Mouse (Mus musculus) forebrain, embryonic 16.5 days (tissue): ENCODE results near the gene Pde6b. TPM values are rescaled to one million over a fixed set of nuclear protein-coding genes. Genes with fewer than 3 reads are reported as not detected.

Experiments used
- ATAC-seq: fragments of 200-750 bp; cut with Nextera tagmentation; 2 replicates; pipeline ENCODE4 v1.8.0; 2017; ENCODE audit warnings: mild to moderate bottlenecking, moderate library complexity
- H3K27ac ChIP-seq: fragments of 300-500 bp; sonication (generic); 2 replicates; pipeline ENCODE4 v1.5.1; 2014; ENCODE audit warnings: low read length, control low read depth
- H3K27me3 ChIP-seq: fragments of 300-500 bp; sonication (generic); replicated peaks from 2 replicates; pipeline ENCODE4 v1.6.1; 2014; ENCODE audit warnings: low read length; ENCODE audit not compliant: control insufficient read depth, insufficient read depth
- H3K36me3 ChIP-seq: fragments of 300-500 bp; sonication (generic); 2 replicates; pipeline ENCODE4 v1.6.1; 2014; ENCODE audit not compliant: control insufficient read depth, insufficient read depth
- H3K4me1 ChIP-seq: fragments of 300-500 bp; sonication (generic); replicated peaks from 2 replicates; pipeline ENCODE4 v1.6.1; 2014; ENCODE audit warnings: low read length; ENCODE audit not compliant: control insufficient read depth, insufficient read depth
- H3K4me2 ChIP-seq: fragments of 300-500 bp; sonication (generic); 2 replicates; pipeline ENCODE4 v1.6.1; 2014; ENCODE audit warnings: mild to moderate bottlenecking, low read length, control low read depth
- H3K4me3 ChIP-seq: fragments of 300-500 bp; sonication (generic); replicated peaks from 2 replicates; pipeline ENCODE4 v1.5.1; 2014; ENCODE audit warnings: mild to moderate bottlenecking, low read length, control low read depth
- H3K9ac ChIP-seq: fragments of 300-500 bp; sonication (generic); replicated peaks from 2 replicates; pipeline ENCODE4 v1.6.1; 2014; ENCODE audit warnings: low read depth, low read length, control low read depth
- H3K9me3 ChIP-seq: fragments of 300-500 bp; sonication (generic); 2 replicates; pipeline ENCODE4 v1.6.1; 2016; ENCODE audit warnings: low read length; ENCODE audit not compliant: control insufficient read depth
- WGBS: fragments of 180-500 bp; shearing (Covaris S2); extraction: QIAGEN DNeasy Blood & Tissue Kit; methylation state at CpG from one replicate; pipeline ENCODE4 v1.1.7; 2014; 5-methylcytosine and 5-hydroxymethylcytosine counted together
- polyA plus RNA-seq: library from polyadenylated mRNA; unstranded; fragments of >200 nt; fragmentation: Nextera tagmentation; extraction: Ambion mirVana; gene quantifications from 2 replicates; pipeline ENCODE4 v1.2.1, GENCODE M21; 2015

Gene Pde6b
- polyA plus RNA-seq, 1 experiment from 2014 or later, result not detected

DNA sequence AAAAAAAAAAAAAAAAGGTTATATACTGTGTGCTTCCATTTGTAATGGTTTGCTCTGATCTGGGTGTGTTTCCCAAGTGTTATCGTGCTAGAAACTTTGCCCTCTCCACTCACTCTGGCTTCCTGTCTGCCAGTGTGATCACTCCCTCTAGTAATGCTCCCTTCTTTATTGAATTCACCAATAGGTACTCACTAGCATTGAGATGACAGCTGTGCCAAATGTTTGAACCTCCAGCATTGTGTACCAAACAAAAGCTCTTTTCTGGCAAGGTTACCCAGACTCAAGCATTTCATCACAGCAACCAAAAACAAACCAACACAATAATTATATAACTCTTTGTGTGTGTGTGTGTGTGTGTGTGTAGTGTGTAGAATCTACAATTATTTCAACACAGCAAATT lies 63.4 kb downstream of the Pde6b start:
- H3K27ac ChIP-seq, result no peak overlapping the region
- H3K4me2 ChIP-seq, result no peak overlapping the region
- no peak overlapping the region for H3K4me3 ChIP-seq
- no peak overlapping the region for H3K9ac ChIP-seq
- H3K36me3 ChIP-seq, result no peaks in the 10 kb centered on the region
- H3K9me3 ChIP-seq, result no peaks in the 10 kb centered on the region
- peaks cover 11% of the 10 kb centered on the region for H3K27me3 ChIP-seq
- no peaks in the 10 kb centered on the region; the same call in 1 of the 2 replicates for H3K4me1 ChIP-seq
- 88% methylated on average over 1 of the region's 1 CpGs for WGBS
- ATAC-seq, result no peak

GRCm38 (mm10) chr5:108452422-108452821 lies 64.2 kb downstream of the Pde6b start:
- WGBS, result 97% methylated on average over 1 of the region's 1 CpGs
- no peak overlapping the region for H3K9ac ChIP-seq
- H3K4me2 ChIP-seq, result no peak overlapping the region
- no peak overlapping the region for H3K27ac ChIP-seq
- no peaks in the 10 kb centered on the region for H3K36me3 ChIP-seq
- no peaks in the 10 kb centered on the region; the same call in 1 of the 2 replicates for H3K4me1 ChIP-seq
- H3K4me3 ChIP-seq, result no peak overlapping the region
- ATAC-seq, result no peak
- peaks cover 11% of the 10 kb centered on the region for H3K27me3 ChIP-seq
- no peaks in the 10 kb centered on the region for H3K9me3 ChIP-seq

DNA sequence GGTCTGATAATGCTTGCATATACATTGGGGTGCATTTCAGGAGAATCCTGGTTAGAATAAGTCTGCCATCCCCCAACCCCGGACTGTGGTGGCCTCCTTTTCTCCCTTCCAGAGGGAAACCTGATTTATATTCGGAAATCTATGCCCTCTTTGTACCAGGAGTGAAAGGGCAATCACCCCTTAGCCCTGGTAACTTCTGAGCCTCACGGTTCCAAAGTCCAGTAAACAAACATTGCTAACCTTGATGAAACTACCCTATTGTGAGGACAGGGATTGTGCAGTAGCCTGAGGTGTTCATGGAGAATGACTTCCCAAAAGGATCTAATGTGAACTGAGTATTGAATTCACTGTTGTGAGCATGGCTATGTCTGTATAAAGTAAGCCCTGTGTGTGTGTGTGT lies 65.9 kb downstream of the Pde6b start:
- H3K9me3 ChIP-seq, result no peaks in the 10 kb centered on the region
- H3K4me2 ChIP-seq, result no peak overlapping the region
- H3K36me3 ChIP-seq, result no peaks in the 10 kb centered on the region
- 45% methylated on average over 3 of the region's 3 CpGs for WGBS
- no peaks in the 10 kb centered on the region for H3K4me1 ChIP-seq
- H3K9ac ChIP-seq, result no peak overlapping the region
- no peak overlapping the region for H3K27ac ChIP-seq
- no peak for ATAC-seq
- peaks cover 13% of the 10 kb centered on the region for H3K27me3 ChIP-seq
- no peak overlapping the region for H3K4me3 ChIP-seq

DNA sequence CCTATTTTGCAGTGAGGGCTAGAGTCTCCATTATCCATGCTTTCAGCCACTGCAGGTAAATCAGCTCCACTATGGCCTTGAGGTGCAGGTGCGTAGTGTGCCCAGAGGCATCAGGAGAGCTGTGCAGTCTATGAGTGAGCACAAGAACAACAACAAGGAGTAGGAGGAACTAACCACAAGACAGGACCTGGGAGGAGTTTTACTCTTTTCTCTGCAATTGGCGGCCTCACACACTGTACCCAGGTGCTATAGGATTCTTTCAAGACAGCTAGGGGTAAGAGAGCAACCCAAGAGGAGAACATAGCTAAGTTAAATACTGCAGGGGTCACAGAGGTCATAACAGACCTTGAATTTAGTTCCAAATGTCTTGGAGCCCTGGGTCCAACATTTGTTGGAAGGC lies 70.5 kb downstream of the Pde6b start:
- H3K36me3 ChIP-seq, result no peaks in the 10 kb centered on the region
- H3K9ac ChIP-seq, result no peak overlapping the region
- H3K27ac ChIP-seq, result no peak overlapping the region
- peaks cover 23% of the 10 kb centered on the region for H3K4me1 ChIP-seq
- no peak for ATAC-seq
- no peak overlapping the region for H3K4me2 ChIP-seq
- 74% methylated on average over 2 of the region's 2 CpGs for WGBS
- no peak overlapping the region for H3K4me3 ChIP-seq
- peaks cover 9% of the 10 kb centered on the region for H3K27me3 ChIP-seq
- H3K9me3 ChIP-seq, result no peaks in the 10 kb centered on the region

GRCm38 (mm10) chr5:108460461-108460860 lies 72.3 kb downstream of the Pde6b start:
- Histone ChIP-seq H3K9me3 (no peaks in the 10 kb centered on the region), H3K4me3 (peak overlapping the region; percentile 66), H3K36me3 (no peaks in the 10 kb centered on the region), H3K27me3 (peaks cover 9% of the 10 kb centered on the region), H3K27ac (no peak overlapping the region), H3K4me2 (peak overlapping the region; percentile 75), H3K9ac (peak overlapping the region; percentile 58), H3K4me1 (peaks cover 37% of the 10 kb centered on the region)
- ATAC-seq, result peak; percentile 7; the same call in 1 of the 2 replicates
- 52% methylated on average over 6 of the region's 6 CpGs for WGBS

DNA sequence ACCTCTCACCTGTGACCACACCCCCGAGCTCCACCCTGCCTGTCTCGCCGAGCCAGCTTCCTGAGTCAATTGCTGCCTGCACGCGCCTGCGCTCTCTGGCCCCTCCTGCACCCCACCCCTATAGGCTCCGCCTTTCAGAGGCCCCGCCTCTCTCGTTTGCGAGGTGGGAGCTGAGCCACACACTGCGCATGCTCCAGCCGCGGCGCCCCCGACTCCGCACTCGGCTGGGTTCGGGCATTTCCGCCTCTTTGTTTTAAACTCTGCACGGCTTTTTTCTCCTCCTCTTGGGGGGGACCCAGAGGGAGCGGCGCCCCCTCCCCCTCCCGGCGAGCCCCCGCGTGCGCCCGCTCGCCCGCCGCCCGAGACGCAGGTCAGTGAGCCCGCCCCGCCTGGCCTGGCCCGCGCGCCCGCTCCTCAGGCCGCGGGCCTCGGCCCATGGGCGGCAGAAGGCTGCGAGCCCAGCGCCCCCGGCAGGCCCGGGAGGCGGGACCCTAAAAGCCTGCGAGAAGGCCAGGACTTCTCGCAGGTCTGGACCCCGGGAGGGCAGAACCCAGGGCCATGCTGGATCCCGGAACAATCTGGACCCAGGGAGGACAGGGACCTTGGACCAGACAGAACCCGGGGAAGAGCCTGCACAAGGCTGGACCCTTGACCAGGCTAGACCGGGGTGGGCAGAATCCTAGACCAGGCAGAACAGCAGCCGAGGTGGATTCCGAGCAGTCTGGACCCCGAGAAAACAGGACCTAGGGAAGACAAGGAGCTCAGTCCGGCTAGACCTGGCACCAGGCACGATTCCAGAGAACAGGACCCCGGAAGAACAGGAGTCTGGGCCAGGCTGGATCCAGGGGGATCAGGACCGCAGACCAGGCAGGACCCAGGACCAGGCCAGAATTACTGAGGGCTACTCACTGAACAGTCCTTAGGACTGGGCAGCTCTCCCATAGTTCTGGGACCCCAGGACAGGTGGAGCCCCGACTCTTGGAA lies 73.2 kb downstream of the Pde6b start, which contains the start of gene Pcgf3:
Gene Pcgf3, plus strand, starts transcription at position 151 of the 984 bp plus-strand sequence.
- peak; percentile 97 for ATAC-seq
- WGBS, result under 1% methylated on average over 56 of the region's 62 CpGs
- Histone ChIP-seq H3K27me3 (peaks cover 9% of the 10 kb centered on the region), H3K27ac (peak within 1 kb of the TSS; percentile 84), H3K4me3 (peak within 1 kb of the TSS; percentile 66), H3K4me2 (peak within 1 kb of the TSS; percentile 99), H3K36me3 (no peaks in the 10 kb centered on the region), H3K9ac (peak within 1 kb of the TSS; percentile 91), H3K9me3 (no peaks in the 10 kb centered on the region), H3K4me1 (peaks cover 45% of the 10 kb centered on the region)

DNA sequence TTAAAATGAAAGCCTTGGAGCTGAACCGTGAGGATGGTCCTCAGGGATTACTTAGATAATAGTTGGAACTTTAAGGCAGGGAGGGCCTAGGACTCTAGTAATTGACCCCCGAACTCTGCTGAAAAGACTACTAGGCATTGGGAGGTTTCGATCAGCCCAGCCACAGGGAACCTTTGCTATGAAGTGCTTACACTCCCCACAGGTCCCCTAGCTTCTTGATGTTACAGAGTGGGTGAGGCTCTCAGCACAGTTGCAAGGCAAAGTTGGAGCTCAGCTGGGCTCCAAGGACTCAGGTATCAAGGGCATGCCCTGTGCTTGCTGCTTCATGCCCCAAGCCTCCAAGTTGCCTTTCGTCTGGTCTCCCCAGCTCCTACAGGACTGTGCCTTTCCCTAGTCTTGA lies 74.3 kb downstream of the Pde6b start:
- WGBS, result 45% methylated on average over 4 of the region's 4 CpGs
- no peaks in the 10 kb centered on the region for H3K36me3 ChIP-seq
- peak overlapping the region; percentile 91 for H3K9ac ChIP-seq
- H3K4me2 ChIP-seq, result peak overlapping the region; percentile 99
- H3K4me1 ChIP-seq, result peaks cover 53% of the 10 kb centered on the region
- H3K27ac ChIP-seq, result no peak overlapping the region
- peak overlapping the region; percentile 66 for H3K4me3 ChIP-seq
- no peaks in the 10 kb centered on the region for H3K9me3 ChIP-seq
- peaks cover 9% of the 10 kb centered on the region for H3K27me3 ChIP-seq
- ATAC-seq, result no peak

GRCm38 (mm10) chr5:108465131-108465891 lies 77.1 kb downstream of the Pde6b start:
- no peak for ATAC-seq
- Histone ChIP-seq H3K9ac (no peak overlapping the region), H3K4me3 (no peak overlapping the region), H3K27me3 (no peaks in the 10 kb centered on the region), H3K4me2 (no peak overlapping the region), H3K27ac (no peak overlapping the region), H3K9me3 (no peaks in the 10 kb centered on the region), H3K4me1 (peaks cover 53% of the 10 kb centered on the region), H3K36me3 (no peaks in the 10 kb centered on the region)
- WGBS, result 89% methylated on average over 6 of the region's 6 CpGs

DNA sequence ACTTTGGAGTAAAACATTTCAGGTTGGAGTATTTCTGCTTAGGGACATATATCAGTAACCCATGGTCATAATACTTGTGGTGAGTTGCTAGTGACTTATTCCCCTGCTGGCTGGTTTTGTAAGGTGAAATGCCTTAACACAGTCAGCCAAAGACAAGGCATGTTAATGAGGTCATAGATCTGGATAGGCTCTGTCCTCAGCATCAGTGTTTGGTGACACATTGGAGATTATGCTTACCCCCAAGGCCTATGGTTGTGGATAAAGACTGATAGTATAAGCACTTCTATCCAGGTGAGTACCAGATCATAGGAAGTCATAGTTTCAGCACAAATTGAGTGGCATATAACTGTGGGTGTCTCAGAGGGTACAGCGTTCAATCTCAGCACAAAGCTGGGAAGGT lies 78.5 kb downstream of the Pde6b start:
- Histone ChIP-seq H3K4me2 (no peak overlapping the region), H3K27me3 (no peaks in the 10 kb centered on the region), H3K4me1 (peaks cover 49% of the 10 kb centered on the region), H3K27ac (no peak overlapping the region), H3K9ac (no peak overlapping the region), H3K9me3 (no peaks in the 10 kb centered on the region), H3K4me3 (no peak overlapping the region), H3K36me3 (no peaks in the 10 kb centered on the region)
- ATAC-seq, result no peak
- 95% methylated on average over 1 of the region's 1 CpGs for WGBS
